Mouse (Mus musculus) left cerebral cortex, adult 2 months (tissue): Measurements from ENCODE around the gene Fundc1. TPM values are rescaled to one million over a fixed set of nuclear protein-coding genes. Genes with fewer than 3 reads are reported as not detected.

ENCODE experiments used
- DNase-seq, 2 experiments: peaks; one replicate each; pipeline ENCODE4 v3.0.0; 2021 to 2022; ENCODE audit warnings: low spot score in 2 of 2, mixed read lengths in 1 of 2; ENCODE audit errors: extremely low spot score in 1 of 2
- H3K27ac ChIP-seq: fragments of 200-600 bp; 2 replicates; pipeline ENCODE4 v1.8.1; 2022
- H3K4me3 ChIP-seq: fragments of 200-600 bp; 2 replicates; pipeline ENCODE4 v1.8.1; 2022
- CTCF ChIP-seq: fragments of 200-600 bp; IDR thresholded peaks from 2 replicates; pipeline ENCODE4 v1.8.1; 2022; ENCODE audit warnings: antibody characterized with exemption, mild to moderate bottlenecking, moderate library complexity
- intact Hi-C: fragments of 180-260 bp; cut with DNase I; formaldehyde crosslinking; loops from one replicate; pipeline ENCODE4 v1.15.1; 2025
- total RNA-seq, 2 experiments: library from RNA; stranded (reverse); gene quantifications; 2 replicates each; pipeline ENCODE4 v1.2.3; 2021

The Fundc1 gene
- total RNA-seq, 2 experiments from 2014 or later = 39.6 to 44.7 TPM

GRCm38 (mm10) chrX:17547143-17547806, 24.9 kb downstream of the Fundc1 start:
- Histone ChIP-seq H3K4me3 (no peak overlapping the region), H3K27ac (peak overlapping the region; percentile 50; the same call in 1 of the 2 replicates)
- TF ChIP-seq CTCF = no peak
- intact Hi-C loops = no loop called here
- DNase-seq = no peak

GRCm38 (mm10) chrX:17544860-17545492, 27.1 kb downstream of the Fundc1 start:
- DNase-seq = no peak
- intact Hi-C loops = no loop called here
- peak overlapping the region; percentile 13; the same call in 1 of the 2 replicates for H3K27ac ChIP-seq

GRCm38 (mm10) chrX:17537701-17538100, 34.4 kb downstream of the Fundc1 start:
- Histone ChIP-seq H3K27ac (no peak overlapping the region), H3K4me3 (no peak overlapping the region)
- DNase-seq = no peak
- no peak for TF ChIP-seq CTCF
- intact Hi-C loops = no loop called here

More at GRCm38 (mm10) chrX:17544860-17545492, 27.1 kb downstream of the Fundc1 start:
- TF ChIP-seq CTCF = no peak
- H3K4me3 ChIP-seq = no peak overlapping the region

- intact Hi-C loops = no loop called here
- DNase-seq = no peak
- TF ChIP-seq CTCF = no peak
- Histone ChIP-seq H3K27ac (peak overlapping the region; percentile 40; the same call in 1 of the 2 replicates), H3K4me3 (no peak overlapping the region)
Measured at GRCm38 (mm10) chrX:17527008-17527407, 45.1 kb downstream of the Fundc1 start.

- no peak for TF ChIP-seq CTCF
- no peak for DNase-seq
- no peak overlapping the region for H3K27ac ChIP-seq
- intact Hi-C loops = no loop called here
- no peak overlapping the region for H3K4me3 ChIP-seq
Measured at GRCm38 (mm10) chrX:17521221-17521716, 50.9 kb downstream of the Fundc1 start.

GRCm38 (mm10) chrX:17520086-17520485, 52.0 kb downstream of the Fundc1 start:
- Histone ChIP-seq H3K27ac (no peak overlapping the region), H3K4me3 (no peak overlapping the region)
- intact Hi-C loops = no loop called here
- no peak for DNase-seq
- TF ChIP-seq CTCF = no peak

GRCm38 (mm10) chrX:17514012-17514411, 58.1 kb downstream of the Fundc1 start:
- no peak for DNase-seq
- Histone ChIP-seq H3K4me3 (no peak overlapping the region), H3K27ac (no peak overlapping the region)
- no peak for TF ChIP-seq CTCF
- intact Hi-C loops = no loop called here

GRCm38 (mm10) chrX:17512021-17512602, 60.0 kb downstream of the Fundc1 start:
- DNase-seq = no peak
- TF ChIP-seq CTCF = no peak
- intact Hi-C loops = no loop called here
- no peak overlapping the region for H3K4me3 ChIP-seq
- H3K27ac ChIP-seq = no peak overlapping the region
